Mouse (Mus musculus): ENCODE data around the gene Mrpl39.

Gene Mrpl39

GRCm38 (mm10) chr16:84744703-84745490, 9.4 kb upstream of the Mrpl39 start:
- in situ Hi-C loops (cut with MboI, MseI) = no loop called here

GRCm38 (mm10) chr16:84737358-84737757, 1.8 kb upstream of the Mrpl39 start:
- in situ Hi-C loops (cut with MboI, MseI) = loop anchor here (5.0 kb wide), 2 partner anchors 35 to 95 kb away; partner anchors contain the start of genes Gabpa and Jam2

- in situ Hi-C loops (cut with MboI, MseI) = loop anchor here (5.0 kb wide), 2 partner anchors 38 to 98 kb away; partner anchors contain the start of genes Gabpa and Jam2
These were observed 756 bp downstream of the Mrpl39 start for GRCm38 (mm10) chr16:84734806-84735165.

GRCm38 (mm10) chr16:84720670-84721069, 14.9 kb downstream of the Mrpl39 start:
- in situ Hi-C loops (cut with MboI, MseI) = no loop called here

GRCm38 (mm10) chr16:84718250-84718649, 17.3 kb downstream of the Mrpl39 start:
- in situ Hi-C loops (cut with MboI, MseI) = loop anchor here (10.0 kb wide), 1 partner anchor 57 kb away; the partner anchor contains the start of gene Jam2

GRCm38 (mm10) chr16:84717618-84718248, 17.8 kb downstream of the Mrpl39 start:
- in situ Hi-C loops (cut with MboI, MseI) = loop anchor here (10.0 kb wide), 1 partner anchor 57 kb away; the partner anchor contains the start of gene Jam2

- in situ Hi-C loops (cut with MboI, MseI) = loop anchor here (10.0 kb wide), 1 partner anchor 58 kb away; the partner anchor contains the start of gene Jam2
These were observed 18.6 kb downstream of the Mrpl39 start for GRCm38 (mm10) chr16:84716724-84717617.

GRCm38 (mm10) chr16:84716197-84716596, 19.3 kb downstream of the Mrpl39 start:
- in situ Hi-C loops (cut with MboI, MseI) = loop anchor here (10.0 kb wide), 1 partner anchor 59 kb away; the partner anchor contains the start of gene Jam2

- in situ Hi-C loops (cut with MboI, MseI) = loop anchor here (5.0 to 10.0 kb wide), 2 partner anchors 60 to 88 kb away; partner anchors contain the start of gene Jam2
These were observed 20.6 kb downstream of the Mrpl39 start for GRCm38 (mm10) chr16:84714978-84715377.

GRCm38 (mm10) chr16:84713926-84714325, 21.6 kb downstream of the Mrpl39 start:
- in situ Hi-C loops (cut with MboI, MseI) = loop anchor here (5.0 to 10.0 kb wide), 2 partner anchors 61 to 87 kb away; partner anchors contain the start of gene Jam2

GRCm38 (mm10) chr16:84713156-84713555, 22.4 kb downstream of the Mrpl39 start:
- in situ Hi-C loops (cut with MboI, MseI) = loop anchor here (5.0 to 10.0 kb wide), 2 partner anchors 62 to 86 kb away; partner anchors contain the start of gene Jam2

- in situ Hi-C loops (cut with MboI, MseI) = no loop called here
These were observed 26.9 kb downstream of the Mrpl39 start for GRCm38 (mm10) chr16:84708649-84709048.

GRCm38 (mm10) chr16:84707802-84708201, 27.7 kb downstream of the Mrpl39 start:
- in situ Hi-C loops (cut with MboI, MseI) = no loop called here

GRCm38 (mm10) chr16:84706571-84706970, 29.0 kb downstream of the Mrpl39 start:
- in situ Hi-C loops (cut with MboI, MseI) = no loop called here

- in situ Hi-C loops (cut with MboI, MseI) = no loop called here
These were observed 30.0 kb downstream of the Mrpl39 start for GRCm38 (mm10) chr16:84705507-84705906.

- in situ Hi-C loops (cut with MboI, MseI) = loop anchor here (5.0 kb wide), 1 partner anchor 52 kb away; no protein-coding TSS in a partner anchor
These were observed 30.8 kb downstream of the Mrpl39 start for GRCm38 (mm10) chr16:84704661-84705240.

GRCm38 (mm10) chr16:84703769-84704660, 31.5 kb downstream of the Mrpl39 start:
- in situ Hi-C loops (cut with MboI, MseI) = loop anchor here (5.0 kb wide), 1 partner anchor 52 kb away; no protein-coding TSS in a partner anchor

GRCm38 (mm10) chr16:84703129-84703768, 32.3 kb downstream of the Mrpl39 start:
- in situ Hi-C loops (cut with MboI, MseI) = loop anchor here (5.0 kb wide), 1 partner anchor 51 kb away; no protein-coding TSS in a partner anchor
